Mouse (Mus musculus) bone marrow macrophage, adult 2 months (primary cell): ENCODE data around the gene Ifnk.

Experiments used
- CTCF ChIP-seq: IDR thresholded peaks from 2 replicates; pipeline ENCODE4 v1.5.1; 2012; ENCODE audit warnings: low read depth, mild to moderate bottlenecking, low read length, moderate library complexity
- POLR2A ChIP-seq: IDR thresholded peaks from 2 replicates; pipeline ENCODE4 v1.6.1; 2012; ENCODE audit warnings: mild to moderate bottlenecking, low read depth, low read length, borderline replicate concordance

DNA sequence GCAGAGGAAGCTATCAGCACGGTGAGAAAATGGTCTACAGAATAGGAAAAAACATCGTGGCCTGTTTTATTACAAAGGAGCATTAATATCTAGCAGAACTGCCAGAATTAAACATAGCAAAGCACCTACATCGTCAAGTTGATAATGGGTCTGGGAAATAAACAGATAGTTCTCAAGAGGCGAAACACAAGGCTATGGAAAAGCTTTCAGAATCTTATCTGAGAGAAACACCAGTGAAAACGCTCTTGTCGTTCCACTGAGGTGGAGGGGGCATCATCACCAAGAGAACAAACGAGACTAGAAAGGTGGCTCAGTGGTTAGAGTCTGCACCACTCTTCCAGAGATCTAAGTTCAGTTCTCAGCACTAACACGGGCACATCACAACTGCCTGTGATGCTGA is 14.9 kb upstream of the Ifnk start:
- no peak for TF ChIP-seq POLR2A
- no peak for TF ChIP-seq CTCF
